Mouse (Mus musculus): ENCODE data around the gene Hectd1. TPM values are rescaled to one million over a fixed set of nuclear protein-coding genes. Genes with fewer than 3 reads are reported as not detected.

Hectd1 gene
- polyA plus RNA-seq, 1 experiment from 2014 or later: 31.1 TPM

DNA sequence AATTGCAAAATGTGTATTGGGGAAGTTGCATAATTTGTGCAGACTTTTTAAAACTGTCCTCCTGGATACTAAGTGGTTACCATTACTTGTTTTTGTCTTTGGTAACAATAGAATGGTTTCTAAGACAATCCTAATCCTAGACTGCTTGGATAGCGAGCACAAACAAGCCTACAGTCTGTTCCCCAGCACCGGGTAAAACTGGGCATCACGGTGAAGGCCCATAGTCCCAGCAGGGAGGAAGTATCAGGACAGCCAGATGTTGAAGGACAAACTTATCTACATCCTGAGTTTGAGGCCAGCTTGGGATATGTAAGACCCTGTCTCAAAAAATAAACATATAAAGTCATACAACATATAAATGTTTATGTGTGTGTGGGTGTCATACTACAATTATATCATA, 5.9 kb upstream of the Hectd1 start:
- ATAC-seq: no peak
- Histone ChIP-seq H3K9me3 (no peaks in the 10 kb centered on the region), H3K4me3 (replicated peaks) (no peak overlapping the region), H3K4me1 (replicated peaks) (no peaks in the 10 kb centered on the region), H3K27me3 (replicated peaks) (no peaks in the 10 kb centered on the region), H3K4me2 (replicated peaks) (no peak overlapping the region), H3K36me3 (no peaks in the 10 kb centered on the region), H3K9ac (no peak overlapping the region), H3K27ac (no peak overlapping the region)
- 75% methylated on average over 3 of the region's 3 CpGs for WGBS

DNA sequence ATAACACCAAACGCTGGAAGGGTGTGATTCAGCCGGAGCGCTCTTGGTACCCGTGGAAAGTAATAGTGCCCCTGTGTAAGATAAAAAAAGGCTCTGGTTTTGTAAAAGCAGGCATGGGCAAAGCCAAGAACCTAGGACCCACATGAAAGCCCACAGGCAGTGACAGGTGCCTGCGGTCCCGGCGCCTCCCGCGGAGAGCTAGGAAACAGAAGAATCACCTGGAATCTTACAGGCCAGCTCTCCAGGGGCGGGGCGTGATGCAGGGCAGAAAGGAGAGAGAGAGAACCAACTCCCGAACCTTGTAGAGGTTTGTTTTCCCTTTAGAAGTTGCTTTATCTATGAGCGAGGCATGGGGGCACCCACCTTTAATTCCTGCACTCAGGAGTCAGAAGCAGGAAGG, 2.6 kb upstream of the Hectd1 start:
- Histone ChIP-seq H3K36me3 (no peaks in the 10 kb centered on the region), H3K4me3 (replicated peaks) (no peak overlapping the region), H3K9me3 (no peaks in the 10 kb centered on the region), H3K27me3 (replicated peaks) (no peaks in the 10 kb centered on the region), H3K27ac (no peak overlapping the region), H3K9ac (no peak overlapping the region), H3K4me1 (replicated peaks) (no peaks in the 10 kb centered on the region), H3K4me2 (replicated peaks) (no peak overlapping the region)
- WGBS: 84% methylated on average over 13 of the region's 13 CpGs
- ATAC-seq: no peak

DNA sequence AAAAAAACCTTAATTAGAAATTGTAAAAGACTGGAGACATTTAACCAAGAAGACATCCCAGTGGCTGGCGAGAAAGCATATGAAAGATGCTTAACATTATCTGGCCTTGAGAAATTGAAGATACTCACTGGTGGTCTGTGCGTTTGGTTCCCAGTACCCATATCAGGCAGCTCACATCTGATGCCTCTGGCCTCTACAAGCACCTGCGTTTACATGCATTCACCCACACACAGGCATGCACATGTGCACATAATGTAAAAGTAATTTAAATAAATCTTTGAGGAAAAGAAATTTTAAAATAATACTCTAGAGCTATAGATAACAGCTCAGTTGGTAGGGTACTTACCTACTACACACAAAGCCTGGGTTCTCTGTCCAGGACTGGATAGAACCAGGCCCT, 2.0 kb upstream of the Hectd1 start:
- no peaks in the 10 kb centered on the region for H3K27me3 ChIP-seq (replicated peaks)
- ATAC-seq: no peak
- H3K4me3 ChIP-seq (replicated peaks): no peak overlapping the region
- no peak overlapping the region for H3K27ac ChIP-seq
- H3K4me2 ChIP-seq (replicated peaks): no peak overlapping the region
- no peak overlapping the region for H3K9ac ChIP-seq
- H3K4me1 ChIP-seq (replicated peaks): no peaks in the 10 kb centered on the region
- H3K36me3 ChIP-seq: no peaks in the 10 kb centered on the region
- 90% methylated on average over 3 of the region's 3 CpGs for WGBS
- no peaks in the 10 kb centered on the region for H3K9me3 ChIP-seq

DNA sequence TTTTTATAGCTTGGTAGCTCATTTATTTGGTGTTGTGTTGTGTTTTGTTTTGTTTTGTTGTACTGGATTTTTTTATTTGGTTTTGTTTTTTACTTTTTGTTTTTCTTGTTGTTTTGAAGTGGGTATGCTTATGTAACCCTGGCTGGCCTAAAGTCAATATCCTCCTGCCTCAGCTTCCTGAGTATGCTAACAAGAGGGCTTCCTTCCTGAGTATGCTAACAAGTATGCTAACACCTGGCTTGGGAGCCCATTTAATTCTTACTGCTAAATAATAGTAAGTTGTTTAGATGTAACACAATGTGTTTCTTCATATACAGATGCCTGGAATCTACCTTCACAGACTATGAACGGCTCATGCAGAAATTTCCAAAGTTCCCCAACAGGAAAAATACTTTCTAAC, 1.3 kb upstream of the Hectd1 start:
- WGBS: 86% methylated on average over 1 of the region's 1 CpGs
- H3K36me3 ChIP-seq: no peaks in the 10 kb centered on the region
- H3K4me2 ChIP-seq (replicated peaks): peak overlapping the region; percentile 72
- no peak overlapping the region for H3K9ac ChIP-seq
- no peaks in the 10 kb centered on the region for H3K9me3 ChIP-seq
- no peak for ATAC-seq
- H3K27me3 ChIP-seq (replicated peaks): no peaks in the 10 kb centered on the region
- no peak overlapping the region for H3K4me3 ChIP-seq (replicated peaks)
- no peak overlapping the region for H3K27ac ChIP-seq
- no peaks in the 10 kb centered on the region for H3K4me1 ChIP-seq (replicated peaks)

DNA sequence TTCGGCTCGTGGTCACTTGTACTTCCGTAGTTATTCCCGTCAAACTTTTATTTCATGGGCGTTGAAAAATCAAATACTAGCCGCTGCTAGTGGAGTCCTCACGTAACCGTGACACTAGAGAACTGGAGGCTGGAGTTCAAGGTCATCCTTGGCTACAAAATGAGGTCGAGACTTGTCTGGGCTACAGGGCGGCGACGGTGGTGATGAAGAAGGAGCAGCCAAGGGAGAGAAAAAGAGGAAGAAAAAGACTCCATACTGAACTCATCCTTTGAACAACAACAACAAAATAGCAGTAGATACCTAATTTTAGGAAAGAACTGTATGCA, 704 bp upstream of the Hectd1 start:
- Histone ChIP-seq H3K4me3 (replicated peaks) (peak overlapping the region; percentile 94), H3K9ac (peak overlapping the region; percentile 99), H3K4me1 (replicated peaks) (no peaks in the 10 kb centered on the region), H3K27ac (peak overlapping the region; percentile 100), H3K9me3 (no peaks in the 10 kb centered on the region), H3K27me3 (replicated peaks) (no peaks in the 10 kb centered on the region), H3K4me2 (replicated peaks) (peak overlapping the region; percentile 72), H3K36me3 (no peaks in the 10 kb centered on the region)
- peak; percentile 34 for ATAC-seq
- under 1% methylated on average over 12 of the region's 12 CpGs for WGBS

DNA sequence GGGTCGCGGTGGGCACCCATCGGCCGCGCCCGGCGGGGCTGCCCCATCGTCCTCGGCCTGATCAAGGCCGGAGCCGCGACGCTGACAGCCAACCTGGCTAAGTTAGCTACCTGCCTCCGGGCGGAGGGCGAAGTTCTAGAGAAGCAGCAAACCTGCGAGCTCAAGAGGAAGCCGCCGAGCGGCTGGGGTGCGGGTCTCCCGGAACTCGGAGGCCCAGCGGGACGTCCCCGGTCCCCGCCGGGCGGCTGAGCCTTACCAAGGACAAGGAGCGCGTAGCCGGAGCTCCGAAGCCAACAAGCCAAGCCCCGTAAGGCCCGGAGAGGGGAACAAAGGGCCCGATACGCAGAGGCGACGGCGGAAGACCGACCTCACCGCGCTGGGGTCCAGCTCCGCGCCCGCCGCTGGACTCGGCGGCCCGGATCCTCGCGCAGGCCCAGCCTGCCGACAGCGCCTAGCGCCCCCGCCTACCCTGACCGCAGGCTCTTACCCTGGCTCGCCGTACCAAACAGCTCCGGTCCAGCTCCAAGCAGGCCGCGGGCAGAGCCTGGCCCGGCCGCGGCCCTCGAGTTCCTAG, 533 bp downstream of the Hectd1 start:
- peak overlapping the region; percentile 100 for H3K27ac ChIP-seq
- peak overlapping the region; percentile 72 for H3K4me2 ChIP-seq (replicated peaks)
- ATAC-seq: no peak; the same call in 1 of the 2 replicates
- peak overlapping the region; percentile 94 for H3K4me3 ChIP-seq (replicated peaks)
- H3K4me1 ChIP-seq (replicated peaks): no peaks in the 10 kb centered on the region
- H3K36me3 ChIP-seq: 0 out of 2 replicates have a peak, but pooled peaks cover 7% of the 10 kb centered on the region
- WGBS: under 1% methylated on average over 66 of the region's 66 CpGs
- peak overlapping the region; percentile 99 for H3K9ac ChIP-seq
- H3K27me3 ChIP-seq (replicated peaks): no peaks in the 10 kb centered on the region
- no peaks in the 10 kb centered on the region for H3K9me3 ChIP-seq

DNA sequence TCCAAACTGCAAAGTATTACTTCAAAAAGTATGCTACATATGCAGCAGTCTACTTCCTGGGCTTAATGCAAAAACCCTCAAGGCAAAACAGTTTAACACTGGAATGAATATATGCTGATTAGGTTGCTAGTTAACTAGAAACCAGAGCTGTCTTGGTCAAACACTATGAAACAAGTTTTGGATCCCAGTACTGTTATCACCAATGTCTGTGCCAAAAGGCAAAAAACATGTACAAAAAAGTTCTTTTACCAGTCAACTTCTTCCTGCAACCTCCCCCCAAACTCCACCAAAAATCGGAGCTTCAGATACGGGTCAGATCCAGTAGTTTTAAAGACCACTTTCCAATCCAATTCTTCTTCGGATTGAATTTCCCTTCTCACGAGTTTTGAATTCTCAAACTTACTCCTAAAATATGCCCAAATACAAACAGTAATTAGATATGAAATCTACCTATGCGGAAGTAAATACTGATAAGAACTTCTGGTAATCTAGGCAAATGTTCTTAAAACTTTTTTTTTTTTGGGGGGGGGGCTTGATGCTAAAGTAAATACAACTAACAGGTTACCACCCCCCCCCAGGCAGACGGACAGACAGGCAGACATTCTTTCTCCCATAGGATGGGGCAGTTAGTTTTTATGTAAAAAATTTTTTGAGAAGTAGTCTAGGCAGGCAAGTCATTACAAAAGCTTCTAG, 1.2 kb downstream of the Hectd1 start:
- Histone ChIP-seq H3K4me2 (replicated peaks) (peak overlapping the region; percentile 72), H3K9ac (peak overlapping the region; percentile 99)
- WGBS: 13% methylated on average over 6 of the region's 6 CpGs

DNA sequence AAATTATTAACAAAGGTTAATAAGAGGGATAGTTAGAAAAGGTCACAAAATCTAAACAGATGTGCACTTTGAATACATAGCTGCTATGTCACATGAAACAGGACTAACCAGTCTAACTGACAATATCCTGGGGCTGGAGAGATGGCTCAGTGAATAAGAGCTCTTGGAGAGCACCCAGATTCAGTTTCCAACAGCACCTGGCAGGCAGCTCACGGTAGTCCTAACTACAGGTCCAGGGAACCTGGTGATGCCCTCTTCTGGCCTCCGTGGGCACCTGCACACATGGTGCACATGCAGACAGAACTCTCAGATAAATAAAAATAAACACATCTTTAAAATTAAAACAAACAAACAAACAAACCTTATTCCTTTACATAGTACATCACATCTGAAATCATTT, 4.0 kb downstream of the Hectd1 start:
- Histone ChIP-seq H3K27me3 (replicated peaks) (no peaks in the 10 kb centered on the region), H3K36me3 (0 out of 2 replicates have a peak, but pooled peaks cover 7% of the 10 kb centered on the region), H3K4me2 (replicated peaks) (no peak overlapping the region), H3K4me1 (replicated peaks) (peaks cover 3% of the 10 kb centered on the region), H3K9me3 (no peaks in the 10 kb centered on the region), H3K27ac (no peak overlapping the region), H3K4me3 (replicated peaks) (no peak overlapping the region), H3K9ac (no peak overlapping the region)
- no peak for ATAC-seq
- WGBS: 82% methylated on average over 2 of the region's 2 CpGs

More for the DNA sequence above, 1.2 kb downstream of the Hectd1 start:
- Histone ChIP-seq H3K4me1 (replicated peaks) (no peaks in the 10 kb centered on the region), H3K27me3 (replicated peaks) (no peaks in the 10 kb centered on the region), H3K27ac (peak overlapping the region; percentile 100), H3K36me3 (0 out of 2 replicates have a peak, but pooled peaks cover 7% of the 10 kb centered on the region), H3K4me3 (replicated peaks) (peak overlapping the region; percentile 94), H3K9me3 (no peaks in the 10 kb centered on the region)
- no peak for ATAC-seq

DNA sequence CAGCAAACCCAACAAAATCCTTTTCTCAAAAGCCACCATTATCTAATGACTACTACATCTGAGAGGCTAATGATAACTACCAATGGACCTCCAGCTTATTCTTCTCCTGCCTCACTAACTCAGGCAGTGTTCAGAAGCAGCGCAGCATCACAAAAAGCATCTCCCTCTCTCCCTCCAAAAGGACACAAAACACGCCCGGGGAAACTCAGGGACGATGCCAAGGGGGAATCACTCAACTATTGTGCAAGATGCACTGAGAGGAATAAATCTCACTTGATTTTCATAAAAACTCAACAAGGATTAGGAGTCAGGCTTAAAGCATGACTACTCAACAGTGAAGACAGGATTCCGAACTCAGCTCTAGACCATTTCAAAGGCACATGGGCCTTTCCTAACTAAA, 6.0 kb downstream of the Hectd1 start:
- H3K4me2 ChIP-seq (replicated peaks): no peak overlapping the region
- H3K27me3 ChIP-seq (replicated peaks): no peaks in the 10 kb centered on the region
- peaks cover 8% of the 10 kb centered on the region for H3K4me1 ChIP-seq (replicated peaks)
- no peak overlapping the region for H3K9ac ChIP-seq
- H3K36me3 ChIP-seq: 0 out of 2 replicates have a peak, but pooled peaks cover 7% of the 10 kb centered on the region
- no peak overlapping the region for H3K27ac ChIP-seq
- WGBS: 93% methylated on average over 5 of the region's 5 CpGs
- H3K9me3 ChIP-seq: no peaks in the 10 kb centered on the region
- no peak for ATAC-seq
- no peak overlapping the region for H3K4me3 ChIP-seq (replicated peaks)

DNA sequence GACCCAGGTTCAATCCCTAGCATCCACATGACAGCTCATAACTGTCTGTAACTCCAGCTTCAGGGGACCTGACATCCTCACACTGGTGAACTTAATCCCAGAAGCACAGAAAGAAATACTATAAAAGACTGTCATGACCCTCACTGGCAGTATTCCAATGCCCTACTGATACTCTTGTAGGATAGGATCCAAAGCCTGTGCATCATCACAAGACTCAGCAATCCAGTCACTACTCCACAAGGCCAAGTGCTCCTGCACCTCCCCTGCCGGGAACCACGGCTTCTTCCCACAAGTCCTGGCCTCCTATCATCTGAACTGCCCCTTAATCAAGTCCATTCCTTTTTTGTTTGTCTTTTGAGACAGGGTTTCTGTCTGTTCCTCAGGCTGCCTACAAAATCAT, 6.5 kb downstream of the Hectd1 start:
- Histone ChIP-seq H3K36me3 (0 out of 2 replicates have a peak, but pooled peaks cover 7% of the 10 kb centered on the region), H3K27ac (no peak overlapping the region), H3K4me3 (replicated peaks) (no peak overlapping the region), H3K9me3 (no peaks in the 10 kb centered on the region), H3K9ac (no peak overlapping the region), H3K27me3 (replicated peaks) (no peaks in the 10 kb centered on the region), H3K4me2 (replicated peaks) (no peak overlapping the region), H3K4me1 (replicated peaks) (peaks cover 8% of the 10 kb centered on the region)
- ATAC-seq: no peak
- WGBS: 79% methylated on average over 2 of the region's 2 CpGs

DNA sequence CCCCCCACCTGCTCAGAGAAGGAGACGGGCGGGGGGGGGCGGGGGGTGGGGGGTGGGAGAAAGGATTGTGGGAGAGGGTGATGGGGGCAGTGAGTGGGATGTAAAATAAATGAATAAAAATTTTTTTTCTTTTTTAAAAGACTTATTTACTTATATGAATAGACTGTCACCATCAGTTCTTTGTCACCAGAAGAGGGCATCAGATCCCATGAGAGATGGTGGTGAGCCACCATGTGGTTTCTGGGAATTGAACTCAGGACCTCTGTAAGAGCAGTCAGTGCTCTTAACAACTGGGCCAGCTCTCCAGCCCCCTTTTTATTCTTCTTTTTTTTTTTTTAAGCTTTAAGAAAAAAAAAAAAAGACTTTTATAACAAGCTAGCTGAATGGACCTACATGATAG, 7.1 kb downstream of the Hectd1 start:
- peaks cover 8% of the 10 kb centered on the region for H3K4me1 ChIP-seq (replicated peaks)
- H3K27me3 ChIP-seq (replicated peaks): no peaks in the 10 kb centered on the region
- ATAC-seq: no peak
- no peaks in the 10 kb centered on the region for H3K9me3 ChIP-seq
- H3K4me2 ChIP-seq (replicated peaks): no peak overlapping the region
- 63% methylated on average over 3 of the region's 3 CpGs for WGBS
- no peak overlapping the region for H3K27ac ChIP-seq
- 0 out of 2 replicates have a peak, but pooled peaks cover 7% of the 10 kb centered on the region for H3K36me3 ChIP-seq
- H3K4me3 ChIP-seq (replicated peaks): no peak overlapping the region
- H3K9ac ChIP-seq: no peak overlapping the region

DNA sequence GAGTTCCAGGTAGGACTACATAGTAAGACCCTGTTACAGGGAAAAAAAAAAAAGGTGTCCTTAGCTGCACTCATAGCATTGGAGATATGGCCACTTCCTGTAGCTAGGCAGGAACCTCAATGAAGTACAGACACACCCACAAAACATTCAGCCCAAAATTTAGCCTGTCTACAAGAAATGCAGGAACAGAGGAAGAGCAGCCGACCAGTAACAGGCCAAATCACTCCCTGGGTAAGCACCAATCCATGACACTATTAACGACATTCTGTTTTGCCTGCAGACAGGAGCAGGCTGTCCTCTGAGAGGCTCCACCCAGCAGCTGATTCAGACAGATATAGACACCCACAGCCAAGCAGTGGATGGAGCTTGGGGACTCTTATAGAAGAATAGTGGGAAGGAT, 8.1 kb downstream of the Hectd1 start:
- Histone ChIP-seq H3K27me3 (replicated peaks) (no peaks in the 10 kb centered on the region), H3K27ac (no peak overlapping the region), H3K9me3 (no peaks in the 10 kb centered on the region), H3K4me3 (replicated peaks) (no peak overlapping the region), H3K4me2 (replicated peaks) (no peak overlapping the region), H3K36me3 (0 out of 2 replicates have a peak, but pooled peaks cover 8% of the 10 kb centered on the region), H3K4me1 (replicated peaks) (peaks cover 8% of the 10 kb centered on the region), H3K9ac (no peak overlapping the region)
- ATAC-seq: peak; percentile 23; the same call in 1 of the 2 replicates
- 37% methylated on average over 2 of the region's 2 CpGs for WGBS
